Mouse (Mus musculus) bone marrow macrophage, adult 2 months (primary cell): ENCODE measurements at regions not wholly inside any gene's neighbourhood (a gene's known extent, or its start where the extent isn't known, plus 50 kb on each side); places are given as distances from the start of the nearest gene placed in this dataset.
"Not testable (repeated sequence)": the region's sequence is repeated elsewhere in the genome, so short reads cannot be mapped to it uniquely, and the experiment has no call there.

Experiments
- H3K27ac ChIP-seq: 2 replicates; pipeline ENCODE4 v1.5.1; 2012; ENCODE audit warnings: low read depth, low read length; ENCODE audit not compliant: insufficient read depth
- H3K4me1 ChIP-seq: 2 replicates; pipeline ENCODE4 v1.6.1; 2012; ENCODE audit warnings: low read length; ENCODE audit not compliant: control insufficient read depth, insufficient read depth
- H3K4me3 ChIP-seq: 2 replicates; pipeline ENCODE4 v1.5.1; 2012; ENCODE audit warnings: mild to moderate bottlenecking, low read length, moderate library complexity; ENCODE audit not compliant: insufficient read depth
- CTCF ChIP-seq: IDR thresholded peaks from 2 replicates; pipeline ENCODE4 v1.5.1; 2012; ENCODE audit warnings: low read depth, mild to moderate bottlenecking, low read length, moderate library complexity
- POLR2A ChIP-seq: IDR thresholded peaks from 2 replicates; pipeline ENCODE4 v1.6.1; 2012; ENCODE audit warnings: mild to moderate bottlenecking, low read depth, low read length, borderline replicate concordance

DNA sequence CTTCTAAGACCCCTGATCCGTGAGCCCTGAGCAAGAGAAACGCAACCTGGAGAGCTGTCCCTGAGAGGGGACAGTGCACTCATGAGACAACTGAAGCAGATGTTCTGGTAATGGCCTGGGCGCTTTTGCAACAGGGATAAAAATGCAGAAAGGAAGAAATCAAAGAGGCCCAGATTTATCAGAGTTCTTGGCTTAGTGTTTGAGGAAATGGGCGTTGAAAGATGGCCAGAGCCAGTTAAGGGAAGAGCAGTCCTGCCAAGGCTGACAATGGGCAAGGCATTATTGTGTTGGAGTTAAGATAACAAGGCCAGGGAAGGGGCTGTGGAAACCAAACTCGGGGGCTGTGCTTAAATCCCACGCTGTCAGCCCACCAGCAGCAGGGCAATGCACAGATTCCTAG, 130.6 kb downstream of the Katnal1 start:
- H3K27ac ChIP-seq, result no peak overlapping the region
- no peak overlapping the region for H3K4me3 ChIP-seq
- 0 out of 2 replicates have a peak, but pooled peaks cover 2% of the 10 kb centered on the region for H3K4me1 ChIP-seq
- TF ChIP-seq POLR2A (no peak), CTCF (no peak)

- Histone ChIP-seq H3K27ac (no peak overlapping the region), H3K4me1 (peaks cover 10% of the 10 kb centered on the region), H3K4me3 (no peak overlapping the region)
- no peak for TF ChIP-seq POLR2A
- no peak for TF ChIP-seq CTCF
Measured at GRCm38 (mm10) chr5:148796072-148796471, 133.0 kb downstream of the Katnal1 start.

DNA sequence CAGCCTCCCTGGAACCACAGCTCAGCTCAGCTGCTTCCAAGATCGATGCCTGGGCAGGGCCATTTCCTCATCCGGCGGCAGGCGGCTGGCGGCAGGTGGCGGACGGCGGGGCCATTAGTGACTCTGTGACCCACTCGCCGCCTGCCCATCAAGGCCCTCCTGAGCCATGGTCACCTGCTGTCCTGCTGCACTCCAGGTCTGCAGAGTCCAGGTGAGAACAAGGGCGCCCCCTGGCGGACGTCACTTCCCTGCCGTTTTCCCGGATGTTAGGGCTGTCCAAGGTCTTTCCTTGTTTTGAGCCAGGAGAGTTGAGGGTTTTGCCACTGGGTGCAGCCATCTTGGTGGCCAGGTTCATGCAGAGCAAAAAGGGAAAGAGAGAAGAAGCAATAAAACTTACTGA, 134.7 kb downstream of the Katnal1 start:
- TF ChIP-seq POLR2A, result no peak
- peak; percentile 82 for TF ChIP-seq CTCF
- Histone ChIP-seq H3K4me1 (peaks cover 12% of the 10 kb centered on the region), H3K27ac (no peak overlapping the region), H3K4me3 (no peak overlapping the region)

- H3K4me3 ChIP-seq, result no peak overlapping the region
- TF ChIP-seq CTCF (peak; percentile 87), POLR2A (no peak)
- peaks cover 11% of the 10 kb centered on the region for H3K4me1 ChIP-seq
- no peak overlapping the region for H3K27ac ChIP-seq
Measured at GRCm38 (mm10) chr5:148792736-148793440, 136.2 kb downstream of the Katnal1 start.

GRCm38 (mm10) chr5:148791651-148792050, 137.5 kb downstream of the Katnal1 start:
- Histone ChIP-seq H3K4me3 (no peak overlapping the region), H3K27ac (no peak overlapping the region), H3K4me1 (peaks cover 11% of the 10 kb centered on the region)
- TF ChIP-seq CTCF, result no peak
- no peak for TF ChIP-seq POLR2A

DNA sequence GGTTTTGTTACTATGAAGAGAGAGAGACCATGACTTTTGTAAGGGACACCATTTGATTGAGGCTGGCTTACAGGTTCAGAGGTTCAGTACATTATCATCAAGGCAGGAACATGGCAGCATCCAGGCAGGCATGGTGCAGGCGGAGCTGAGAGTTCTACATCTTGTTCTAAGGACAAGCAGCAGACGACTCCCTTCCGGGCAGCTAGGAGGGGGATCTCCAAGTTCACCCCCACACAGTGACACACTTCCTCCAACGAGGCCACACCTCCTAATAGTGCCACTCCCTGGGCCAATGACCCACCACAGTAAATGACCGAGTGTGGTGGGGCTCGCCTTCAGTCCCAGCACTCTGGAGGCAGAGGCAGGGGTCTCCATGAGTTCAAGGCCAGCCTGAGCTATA, 138.8 kb downstream of the Katnal1 start:
- H3K4me1 ChIP-seq, result peaks cover 11% of the 10 kb centered on the region
- not testable (repeated sequence) for H3K27ac ChIP-seq, H3K4me3 ChIP-seq

DNA sequence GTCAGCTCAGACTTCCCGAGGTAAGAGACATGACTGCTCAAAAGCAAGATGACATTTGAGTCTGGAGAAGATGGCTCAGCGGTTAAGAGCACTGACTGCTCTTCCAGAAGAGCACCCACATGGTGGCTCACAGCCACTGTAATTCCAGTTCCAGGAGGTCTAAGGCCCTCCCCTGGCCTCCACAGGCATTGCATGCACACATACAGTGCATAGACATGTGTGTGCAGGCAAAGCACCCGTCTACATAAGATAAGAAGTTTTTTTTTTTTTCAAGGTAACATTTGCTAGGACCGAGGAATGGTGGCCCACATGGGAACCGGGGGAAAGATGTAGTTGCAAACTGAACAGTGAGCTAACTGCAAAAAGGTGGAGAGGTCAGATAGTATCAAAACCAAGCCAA, 139.3 kb downstream of the Katnal1 start:
- Histone ChIP-seq H3K27ac (no peak overlapping the region), H3K4me3 (no peak overlapping the region), H3K4me1 (peaks cover 11% of the 10 kb centered on the region)
- TF ChIP-seq CTCF (no peak), POLR2A (no peak)

GRCm38 (mm10) chr5:148789147-148789566, 140.0 kb downstream of the Katnal1 start:
- no peak overlapping the region for H3K27ac ChIP-seq
- TF ChIP-seq CTCF (no peak), POLR2A (no peak)
- peaks cover 11% of the 10 kb centered on the region for H3K4me1 ChIP-seq
- H3K4me3 ChIP-seq, result no peak overlapping the region

GRCm38 (mm10) chr5:148788690-148789089, 140.4 kb downstream of the Katnal1 start:
- TF ChIP-seq CTCF (no peak), POLR2A (no peak)
- Histone ChIP-seq H3K4me1 (peaks cover 11% of the 10 kb centered on the region), H3K4me3 (no peak overlapping the region), H3K27ac (no peak overlapping the region)

DNA sequence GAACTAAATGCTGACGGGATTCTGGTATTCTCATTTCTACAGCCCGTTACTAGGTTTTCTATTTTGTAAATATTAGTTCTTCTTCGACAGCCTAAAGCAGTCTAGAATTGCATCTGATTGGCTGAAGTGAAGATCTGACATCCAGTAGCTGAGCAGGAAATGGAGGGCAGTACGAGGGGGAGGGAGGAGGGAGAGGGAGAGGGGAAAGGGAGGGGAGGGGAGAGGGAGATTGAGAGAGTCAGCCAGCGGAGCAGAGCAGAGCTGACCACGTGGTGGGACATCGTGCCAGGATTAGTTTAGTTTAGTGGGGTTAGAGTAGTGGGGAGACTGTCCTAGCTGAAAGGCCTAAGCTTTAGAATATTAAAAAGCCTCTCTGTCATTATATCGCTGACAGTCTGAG, 141.8 kb downstream of the Katnal1 start:
- H3K4me1 ChIP-seq, result peaks cover 7% of the 10 kb centered on the region
- TF ChIP-seq POLR2A (no peak), CTCF (no peak)
- no peak overlapping the region for H3K27ac ChIP-seq
- H3K4me3 ChIP-seq, result no peak overlapping the region

DNA sequence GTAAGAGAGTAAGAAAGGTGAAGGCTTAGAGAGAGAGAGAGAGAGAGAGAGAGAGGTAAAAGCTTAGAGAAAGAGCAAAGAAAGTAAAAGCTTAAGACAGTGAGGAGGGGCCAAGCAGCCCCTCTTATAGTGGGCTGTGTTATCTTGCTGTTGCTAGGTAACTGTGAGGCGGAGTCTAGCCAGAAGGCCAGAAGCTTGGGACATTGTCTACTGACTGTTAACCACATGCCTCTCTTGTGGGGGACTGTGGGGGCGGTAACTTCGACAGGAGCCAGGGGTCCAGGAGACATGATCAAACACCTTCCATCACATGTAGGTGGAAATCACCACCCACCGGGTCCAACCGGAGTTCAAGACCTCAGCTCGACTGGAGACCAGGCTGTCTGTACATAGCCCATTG, 148.0 kb downstream of the Katnal1 start:
- not testable (repeated sequence) for H3K4me1 ChIP-seq, H3K4me3 ChIP-seq, H3K27ac ChIP-seq
